Mouse (Mus musculus) gastrocnemius, adult 2 months (tissue): ENCODE results near the gene Tsc22d3. TPM values are rescaled to one million over a fixed set of nuclear protein-coding genes. Genes with fewer than 3 reads are reported as not detected.
"Not testable (repeated sequence)": the region's sequence is repeated elsewhere in the genome, so short reads cannot be mapped to it uniquely, and the experiment has no call there.

ENCODE experiments used
- DNase-seq: peaks from one replicate; pipeline ENCODE4 v3.0.0; 2022
- H3K27ac ChIP-seq: fragments of 200-600 bp; 2 replicates; pipeline ENCODE4 v1.8.1; 2022; ENCODE audit warnings: mild to moderate bottlenecking
- H3K4me3 ChIP-seq: fragments of 200-600 bp; 2 replicates; pipeline ENCODE4 v1.8.1; 2022; ENCODE audit warnings: mild to moderate bottlenecking, moderate library complexity
- CTCF ChIP-seq: fragments of 200-600 bp; IDR thresholded peaks from 2 replicates; pipeline ENCODE4 v1.8.1; 2022; ENCODE audit warnings: antibody characterized with exemption, mild to moderate bottlenecking, moderate library complexity
- intact Hi-C: fragments of 180-260 bp; cut with DNase I; formaldehyde crosslinking; loops from one replicate; pipeline ENCODE4 v1.15.1; 2025
- total RNA-seq, 2 experiments: library from RNA; stranded (reverse); gene quantifications; 2 replicates each; pipeline ENCODE4 v1.2.3; 2021

The Tsc22d3 gene
- total RNA-seq, 2 experiments from 2014 or later = 243 to 420 TPM

DNA sequence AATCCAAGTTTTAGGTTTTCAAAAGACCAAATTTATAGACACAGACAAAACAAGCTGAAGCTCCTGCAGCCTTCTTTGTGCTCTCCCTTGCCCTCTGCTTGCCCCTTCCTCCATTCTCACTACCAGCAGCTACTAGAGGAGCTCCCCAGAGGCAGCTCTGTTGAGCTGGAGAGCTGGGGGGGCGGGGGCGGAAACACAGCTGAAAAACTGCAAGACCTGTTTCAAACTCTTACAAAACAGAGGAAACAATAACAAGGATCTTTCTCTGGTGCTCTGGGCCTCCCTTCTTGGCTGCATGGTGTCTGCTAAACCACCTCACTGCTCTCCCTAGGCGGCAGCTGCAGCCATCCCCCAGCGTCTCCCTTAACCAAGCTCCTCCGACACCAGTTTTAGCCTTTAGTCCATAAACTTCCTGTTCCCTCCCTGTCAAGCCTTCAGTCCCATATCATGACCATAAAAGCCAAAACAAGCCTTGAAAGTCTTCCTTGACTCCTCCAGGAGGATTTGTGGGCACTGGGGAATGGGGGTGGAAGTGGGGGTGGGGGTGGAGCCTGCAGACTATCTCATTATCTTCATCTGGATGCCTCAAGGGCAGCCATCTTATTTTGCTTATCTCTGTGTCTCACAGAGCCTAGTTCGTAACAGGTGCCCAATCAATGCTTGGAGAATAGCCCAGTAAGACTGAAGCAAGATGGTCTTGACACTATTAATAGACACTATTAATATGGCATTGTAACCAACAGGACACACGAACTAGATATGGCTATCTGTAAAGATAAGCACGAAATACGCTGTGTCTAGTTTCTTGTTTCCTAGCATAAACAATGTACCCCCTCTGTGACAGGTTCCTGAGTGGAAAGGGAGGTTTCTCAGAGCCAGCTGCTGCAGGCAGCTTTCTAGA, 98.8 kb downstream of the Tsc22d3 start:
- TF ChIP-seq CTCF = no peak

DNA sequence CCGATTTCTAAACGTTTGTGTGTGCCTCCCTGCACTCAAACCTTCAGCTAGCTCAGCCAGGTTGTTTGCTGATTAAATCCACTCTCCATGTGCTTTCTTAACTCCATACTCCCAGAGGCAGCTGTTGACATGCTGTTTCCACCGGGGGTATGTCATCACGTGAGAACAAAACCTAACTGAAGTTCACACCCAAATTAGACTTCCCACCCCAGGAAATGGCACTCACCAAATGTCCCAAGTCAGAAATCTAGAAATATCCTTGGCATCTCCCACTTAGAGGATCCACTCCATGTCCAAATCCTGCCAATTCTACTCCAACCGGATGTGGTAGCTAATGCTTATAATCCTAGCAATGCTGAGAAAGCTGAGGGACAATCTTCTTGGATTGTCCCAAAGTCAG, 100.2 kb downstream of the Tsc22d3 start:
- DNase-seq = no peak
- no peak overlapping the region for H3K27ac ChIP-seq
- intact Hi-C loops = no loop called here
- no peak overlapping the region for H3K4me3 ChIP-seq
- no peak for TF ChIP-seq CTCF

More for the DNA sequence above, 98.8 kb downstream of the Tsc22d3 start:
- no peak overlapping the region for H3K4me3 ChIP-seq
- no peak for DNase-seq
- intact Hi-C loops = no loop called here
- H3K27ac ChIP-seq = peak overlapping the region; percentile 24; the same call in 1 of the 2 replicates

DNA sequence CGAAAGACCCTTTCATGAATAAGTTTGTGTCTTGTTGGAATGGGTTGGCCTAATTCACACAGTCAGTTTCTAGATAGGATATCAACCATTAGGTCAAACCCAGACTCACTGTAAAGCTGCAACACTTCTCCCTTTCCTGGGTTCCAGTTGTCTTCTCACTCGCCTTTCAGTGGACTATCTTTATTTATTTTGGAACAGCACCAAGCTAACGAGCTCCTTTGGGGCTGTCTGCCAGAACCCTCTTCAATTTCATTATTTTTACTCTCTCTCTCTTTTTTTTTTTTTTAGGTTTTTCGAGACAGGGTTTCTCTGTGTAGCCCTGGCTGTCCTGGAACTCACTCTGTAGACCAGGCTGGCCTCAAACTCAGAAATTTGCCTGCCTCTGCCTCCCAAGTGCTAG, 102.0 kb downstream of the Tsc22d3 start:
- H3K27ac ChIP-seq, H3K4me3 ChIP-seq, DNase-seq, intact Hi-C loops: not testable (repeated sequence)

DNA sequence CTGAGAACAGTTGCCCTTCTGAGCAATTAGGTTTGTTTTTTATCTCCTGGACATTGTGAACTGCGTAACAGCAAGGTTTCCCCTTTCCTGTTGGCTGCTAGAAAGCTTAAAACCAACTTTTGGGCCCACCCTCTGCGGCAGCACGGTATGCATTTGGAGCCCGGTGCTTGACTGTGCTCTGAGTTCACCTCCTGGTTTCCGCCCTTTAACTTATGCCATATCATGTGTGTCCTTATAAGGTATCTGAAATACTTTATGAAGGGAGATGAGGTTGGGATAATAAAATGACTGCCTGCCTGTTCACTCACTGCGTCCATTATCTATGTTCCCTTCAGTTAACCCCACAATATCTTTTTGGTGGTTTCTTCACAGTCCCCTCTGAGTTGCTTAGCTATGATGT, 106.3 kb downstream of the Tsc22d3 start:
- no peak for TF ChIP-seq CTCF
- intact Hi-C loops = loop anchor here (5.0 kb wide), 1 partner anchor 228 kb away; no protein-coding TSS in a partner anchor
- no peak overlapping the region for H3K4me3 ChIP-seq
- DNase-seq = no peak
- 0 out of 2 replicates have a peak overlapping the region, but pooled peaks have one; percentile 31 for H3K27ac ChIP-seq

DNA sequence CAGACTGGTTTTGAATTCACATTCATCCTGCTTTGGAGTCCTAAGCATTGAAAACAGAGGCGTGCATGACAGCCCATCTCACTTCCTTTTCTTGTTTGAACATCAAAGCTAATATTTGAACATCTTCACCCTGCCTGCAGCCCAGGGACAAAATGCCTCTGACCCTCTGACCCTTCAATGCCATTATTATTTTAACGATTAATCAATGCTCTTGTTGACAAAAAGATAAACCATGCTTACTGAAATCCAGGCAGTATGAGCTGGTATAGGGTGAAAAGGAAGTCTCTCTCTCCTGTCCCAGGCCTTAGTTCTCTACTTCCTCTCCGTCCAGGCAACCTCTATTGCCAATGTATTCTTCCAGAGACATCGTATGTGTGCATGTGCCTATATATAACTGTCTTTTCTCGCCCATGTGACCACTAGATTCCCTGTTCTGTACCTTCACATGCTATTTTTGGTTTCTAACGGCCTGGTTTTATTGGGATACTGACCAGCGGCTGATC, 106.9 kb downstream of the Tsc22d3 start:
- peak overlapping the region; percentile 31 for H3K27ac ChIP-seq

DNA sequence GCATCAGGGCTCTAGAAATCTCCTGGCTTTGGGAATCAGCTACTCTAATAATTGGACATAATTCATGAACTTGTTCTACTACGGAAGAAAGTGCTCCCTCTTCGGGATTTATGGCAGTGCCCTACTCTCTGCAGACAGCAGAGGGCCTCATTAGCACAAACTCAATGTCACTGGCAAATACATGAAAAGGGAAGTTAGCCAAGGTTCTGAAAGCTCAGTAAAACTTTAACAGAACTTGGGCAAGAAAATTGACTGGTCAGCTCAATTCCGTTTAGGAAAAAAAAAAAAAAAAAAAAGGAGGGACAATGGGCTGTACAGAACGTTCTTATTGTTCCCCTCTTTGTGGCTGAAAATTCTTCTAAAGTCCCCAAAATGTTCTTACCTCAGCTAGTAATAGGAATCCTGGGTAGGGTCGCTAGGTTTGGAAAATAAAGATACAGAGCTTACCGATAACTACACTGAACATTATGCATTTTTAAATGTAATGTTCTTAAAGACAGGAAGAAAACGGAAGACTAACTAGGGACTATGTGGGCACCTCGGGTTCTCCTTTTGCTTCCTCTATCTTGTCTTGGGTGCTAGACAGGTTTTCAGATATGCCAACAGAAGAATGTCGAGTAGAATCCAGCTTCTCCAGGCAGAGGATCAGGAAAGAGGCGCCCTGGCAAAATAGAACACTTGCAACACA, 108.4 kb downstream of the Tsc22d3 start:
- DNase-seq = peak; percentile 47
- TF ChIP-seq CTCF = peak; percentile 80
- Histone ChIP-seq H3K4me3 (no peak overlapping the region), H3K27ac (peak overlapping the region; percentile 24; the same call in 1 of the 2 replicates)
- intact Hi-C loops = loop anchor here (1.0 to 5.0 kb wide), 2 partner anchors 108 to 230 kb away; partner anchors contain the start of gene Tsc22d3

More for the DNA sequence above, 106.9 kb downstream of the Tsc22d3 start:
- no peak for DNase-seq
- no peak for TF ChIP-seq CTCF
- H3K4me3 ChIP-seq = no peak overlapping the region
- intact Hi-C loops = loop anchor here (5.0 kb wide), 1 partner anchor 229 kb away; no protein-coding TSS in a partner anchor

DNA sequence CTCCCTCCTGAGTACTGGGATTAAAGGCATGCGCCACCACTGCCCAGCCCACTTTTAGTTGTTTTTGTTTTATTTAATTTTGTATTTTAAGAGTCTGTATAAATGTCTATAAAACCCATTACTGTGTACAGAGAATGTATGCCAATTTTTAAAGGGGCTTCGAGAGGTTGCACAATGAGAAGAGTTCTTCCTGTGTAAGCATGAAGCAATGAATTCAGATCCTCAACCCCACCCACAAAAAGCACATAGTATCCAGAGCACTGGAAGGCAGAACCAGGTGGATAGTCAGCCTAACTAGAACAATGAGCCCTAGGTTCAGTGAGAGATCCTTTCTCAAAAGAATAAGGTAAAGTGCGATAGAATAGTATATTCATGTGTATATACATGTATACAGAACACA, 110.3 kb downstream of the Tsc22d3 start:
- H3K4me3 ChIP-seq = no peak overlapping the region
- intact Hi-C loops = loop anchor here (5.0 kb wide), 1 partner anchor 232 kb away; no protein-coding TSS in a partner anchor

More for the DNA sequence above, 110.3 kb downstream of the Tsc22d3 start:
- H3K27ac ChIP-seq = no peak overlapping the region
- TF ChIP-seq CTCF = no peak
- DNase-seq = no peak

Other genes starting within 250 kb of the Tsc22d3 start
- 10 to 100 TPM; 33.7 to 38.2 TPM for gene Prps1, start 144.0 kb downstream of the Tsc22d3 start, total RNA-seq
- gene Mid2, start 63.9 kb upstream of the Tsc22d3 start, total RNA-seq = 1 to 10 TPM; 5.0 to 9.4 TPM
- not detected for gene Tex13b, start 212.8 kb upstream of the Tsc22d3 start, total RNA-seq